Mouse (Mus musculus) left cerebral cortex, adult 9 months (tissue): ENCODE data around the gene Asb11.

Experiments
- DNase-seq, 2 experiments: peaks; one replicate each; pipeline ENCODE4 v3.0.0; 2022; ENCODE audit warnings: low spot score in 2 of 2

Asb11 gene

DNA sequence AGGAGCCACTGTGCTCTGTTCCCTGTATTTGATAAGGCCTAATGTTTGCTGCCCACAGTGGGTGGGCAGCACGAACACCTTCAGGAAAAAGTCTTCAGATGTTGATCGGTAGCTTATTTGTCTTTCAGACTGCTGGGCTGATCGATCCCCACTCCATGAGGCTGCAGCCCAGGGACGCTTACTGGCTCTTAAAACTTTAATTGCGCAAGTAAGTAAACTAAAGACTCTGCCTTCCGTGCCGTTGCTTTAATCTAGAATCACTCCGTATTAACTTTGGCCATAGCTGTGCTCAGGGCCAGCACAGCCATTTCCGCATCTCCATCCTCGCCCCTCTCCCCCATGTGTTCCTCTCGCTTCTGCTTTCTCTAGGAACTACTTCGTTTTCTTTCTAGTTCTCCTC is 8.8 kb downstream of the Asb11 start:
- DNase-seq, result no peak

GRCm38 (mm10) chrX:164446106-164446551 is 9.3 kb downstream of the Asb11 start:
- DNase-seq, result no peak

DNA sequence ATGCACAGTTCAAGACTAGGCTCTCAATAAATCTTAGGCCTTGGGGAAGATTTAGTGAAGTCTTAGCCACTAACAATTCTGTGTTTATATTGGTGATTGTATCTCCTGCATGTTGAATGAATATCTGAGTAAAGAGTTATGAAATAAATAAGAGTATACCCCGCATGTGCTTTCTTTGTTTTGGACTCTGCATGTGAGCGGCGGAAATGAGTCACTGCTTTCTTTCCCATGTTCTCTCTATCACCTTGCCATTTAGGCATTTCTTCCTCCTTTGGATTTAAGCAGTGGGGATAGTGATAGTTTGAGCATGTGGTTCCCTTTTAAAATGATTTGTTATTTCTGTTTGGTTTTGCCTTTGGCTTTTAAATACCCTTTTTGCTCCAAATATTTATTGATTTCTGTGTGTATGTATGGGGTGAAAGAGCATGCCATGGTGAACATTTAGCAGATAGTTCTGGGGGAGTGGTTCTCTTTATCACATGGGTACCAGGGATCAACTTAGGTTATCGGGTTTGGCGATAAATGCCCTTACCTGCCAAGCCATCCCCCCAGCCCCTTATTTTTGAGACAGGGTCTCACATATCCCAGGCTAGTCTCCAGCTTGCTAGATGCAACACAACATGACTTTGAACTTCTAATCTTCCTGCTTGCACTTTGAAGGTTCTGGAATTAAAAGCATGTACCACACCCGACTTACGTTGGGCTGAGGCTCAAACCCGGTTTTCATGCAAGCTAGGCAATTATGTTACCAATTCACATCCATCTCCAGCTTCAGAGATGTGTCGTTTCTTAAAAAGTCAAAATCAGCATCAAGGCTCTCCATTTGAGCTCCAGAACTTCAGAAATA is 10.3 kb downstream of the Asb11 start:
- no peak for DNase-seq

GRCm38 (mm10) chrX:164447682-164448071 is 10.9 kb downstream of the Asb11 start:
- no peak for DNase-seq

DNA sequence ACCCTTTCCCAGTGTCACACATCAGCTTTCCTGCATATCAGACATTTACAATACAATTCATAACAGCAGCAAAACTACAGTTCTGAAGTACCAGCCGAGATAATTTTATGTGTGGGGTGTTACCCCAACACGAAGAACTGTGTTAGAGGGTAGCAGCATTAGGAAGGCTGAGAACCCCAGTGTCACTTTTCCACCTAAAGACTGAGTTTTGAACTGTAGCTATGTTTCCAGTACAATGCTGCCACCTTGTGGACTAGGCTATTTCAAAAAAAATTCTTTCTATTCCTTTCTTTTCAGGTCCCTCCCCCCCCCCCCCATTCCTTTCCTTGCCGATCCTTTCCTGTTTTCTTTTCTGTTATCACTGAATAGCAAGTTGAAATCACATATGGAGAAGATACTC is 12.4 kb downstream of the Asb11 start:
- DNase-seq, result peak in 1 of 2 experiments; percentile 45

GRCm38 (mm10) chrX:164459205-164459878 is 22.5 kb downstream of the Asb11 start:
- no peak for DNase-seq

- DNase-seq, result no peak
Observed at GRCm38 (mm10) chrX:164502258-164502657, 65.5 kb downstream of the Asb11 start.

GRCm38 (mm10) chrX:164505709-164506498 is 69.1 kb downstream of the Asb11 start, which contains the start of gene Asb9:
Gene Asb9, plus strand, starts transcription at chrX:164506327.
- no peak for DNase-seq

GRCm38 (mm10) chrX:164507068-164507467 is 70.3 kb downstream of the Asb11 start:
- no peak for DNase-seq

GRCm38 (mm10) chrX:164508728-164509127 is 71.9 kb downstream of the Asb11 start:
- DNase-seq, result no peak
